Mouse (Mus musculus) adrenal gland, adult (tissue): Measurements from ENCODE around the gene Lrrc42.

Source experiments
- DNase-seq, 2 experiments: peaks; one replicate each; pipeline ENCODE4 v3.0.0; 2022 to 2023; ENCODE audit warnings: low spot score in 1 of 2; ENCODE audit not compliant: inconsistent age in 2 of 2

Lrrc42 gene

GRCm38 (mm10) chr4:107253125-107254091 is at the start of gene Lrrc42, which contains the start of gene Hspb11:
Gene Lrrc42, minus strand, starts transcription at chr4:107253532.
Gene Hspb11, plus strand, starts transcription at chr4:107253593.
- peak; percentile 97 to 98 for DNase-seq

DNA sequence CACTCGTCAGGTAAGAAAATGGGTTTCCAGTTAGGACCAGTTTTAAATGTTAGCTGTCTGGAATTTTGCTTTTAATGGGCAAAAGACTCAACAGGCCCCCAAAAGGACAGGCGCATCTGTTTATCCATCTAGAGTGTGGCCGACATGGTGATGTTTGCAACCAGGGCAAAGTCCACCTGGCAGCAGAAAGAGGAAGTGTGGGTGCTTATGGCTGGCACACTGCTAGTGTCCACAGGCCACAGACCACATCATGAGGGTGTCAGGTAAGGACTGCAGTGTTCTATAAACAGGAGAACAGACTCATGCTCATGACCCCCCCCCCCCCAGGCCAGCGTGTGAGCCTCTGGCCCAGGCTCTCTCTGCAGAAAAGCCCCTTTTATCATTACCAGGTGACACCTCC is 49.5 kb upstream of the Lrrc42 start:
- DNase-seq, result no peak

DNA sequence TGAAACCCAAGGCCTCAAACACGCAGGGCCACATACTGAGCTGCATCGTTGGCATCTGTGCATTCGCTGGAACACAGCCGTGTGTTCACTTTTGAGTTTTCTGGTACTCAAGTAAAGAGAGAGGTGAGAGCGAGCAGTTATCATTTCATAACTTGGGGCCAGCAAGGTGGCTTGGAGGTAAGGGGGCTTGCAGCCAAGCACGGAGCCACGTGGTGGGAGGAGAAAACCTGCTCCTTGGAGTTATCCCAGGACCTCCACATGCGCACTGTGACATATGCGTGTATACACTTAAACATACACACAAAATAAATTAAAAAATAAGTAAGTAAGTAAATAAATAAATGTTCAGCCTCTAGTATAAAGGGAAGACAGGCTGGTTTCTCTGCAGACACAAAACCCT is 48.9 kb upstream of the Lrrc42 start:
- DNase-seq, result no peak

DNA sequence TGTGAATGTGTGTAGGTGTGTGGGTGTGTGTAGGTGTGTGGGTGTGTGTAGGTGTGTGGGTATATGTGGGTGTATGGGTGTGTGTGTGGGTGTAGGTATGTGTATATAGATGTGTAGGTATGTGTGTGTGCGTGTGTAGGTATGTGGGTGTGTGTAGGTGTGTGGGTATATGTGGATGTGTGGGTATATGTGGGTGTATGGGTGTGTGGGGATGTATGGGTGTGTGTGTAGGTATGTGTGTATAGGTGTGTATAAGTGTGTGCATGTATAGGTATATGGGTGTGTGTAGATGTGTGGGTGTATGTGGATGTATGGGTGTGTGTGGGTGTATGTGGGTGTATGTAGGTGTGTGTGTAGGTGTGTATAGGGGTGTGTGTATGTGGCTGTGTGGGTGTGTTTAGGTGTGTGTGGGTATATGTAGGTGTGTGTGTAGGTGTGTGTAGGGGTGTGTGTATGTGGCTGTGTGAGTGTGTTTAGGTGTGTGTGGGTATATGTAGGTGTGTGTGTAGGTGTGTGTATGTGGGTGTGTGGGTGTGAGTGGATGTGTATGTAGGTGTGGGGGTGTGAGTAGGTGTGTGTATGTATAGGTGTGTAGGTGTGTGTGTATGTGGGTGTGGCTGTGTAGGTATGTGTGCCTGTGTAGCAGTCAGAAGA is 47.7 kb upstream of the Lrrc42 start:
- DNase-seq, result no peak

DNA sequence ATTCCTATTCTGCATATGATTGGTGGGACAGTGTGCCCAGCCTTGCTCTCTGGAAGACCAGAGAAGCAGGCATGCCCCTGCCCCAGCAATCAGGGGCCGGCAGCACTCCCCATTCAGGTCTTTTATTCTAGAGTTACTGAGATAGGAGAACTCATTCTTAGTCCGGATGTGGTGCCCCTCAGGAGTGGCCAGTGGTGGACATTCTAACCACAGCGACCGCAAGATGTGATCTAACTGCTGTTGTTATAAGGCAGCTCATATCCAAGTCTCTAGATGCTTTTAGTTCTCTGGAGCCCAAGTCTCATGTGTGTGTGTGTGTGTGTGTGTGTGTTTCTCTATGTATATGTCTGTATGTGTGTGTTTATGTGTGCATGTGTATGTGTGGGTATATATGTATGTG is 47.0 kb upstream of the Lrrc42 start:
- DNase-seq, result no peak

GRCm38 (mm10) chr4:107299779-107300340 is 46.5 kb upstream of the Lrrc42 start:
- DNase-seq, result no peak

DNA sequence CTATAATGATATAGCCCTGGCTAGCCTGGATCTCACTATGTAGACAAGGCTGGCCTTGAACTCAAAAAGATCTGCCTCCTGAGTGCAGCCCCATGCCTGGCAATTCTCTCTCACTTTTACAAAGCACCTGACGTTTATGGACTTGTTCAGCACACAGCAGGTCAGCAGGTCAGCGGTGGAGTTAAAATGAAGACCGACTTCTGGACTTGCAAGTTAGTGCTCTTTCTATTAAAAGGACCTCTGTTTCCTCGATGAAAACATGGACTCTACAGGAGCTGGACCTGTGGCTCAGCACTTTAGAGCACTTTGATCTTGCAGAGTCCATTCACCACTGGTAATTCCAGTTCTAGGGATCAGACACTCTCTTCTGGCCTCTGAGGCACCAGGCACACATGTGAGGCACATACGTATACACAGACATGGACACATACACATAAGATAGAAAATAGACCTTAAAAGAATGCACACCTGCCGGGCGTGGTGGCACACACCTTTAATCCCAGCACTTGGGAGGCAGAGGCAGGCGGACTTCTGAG is 44.8 kb upstream of the Lrrc42 start:
- DNase-seq, result no peak

GRCm38 (mm10) chr4:107292273-107292662 is 38.9 kb upstream of the Lrrc42 start:
- no peak for DNase-seq

DNA sequence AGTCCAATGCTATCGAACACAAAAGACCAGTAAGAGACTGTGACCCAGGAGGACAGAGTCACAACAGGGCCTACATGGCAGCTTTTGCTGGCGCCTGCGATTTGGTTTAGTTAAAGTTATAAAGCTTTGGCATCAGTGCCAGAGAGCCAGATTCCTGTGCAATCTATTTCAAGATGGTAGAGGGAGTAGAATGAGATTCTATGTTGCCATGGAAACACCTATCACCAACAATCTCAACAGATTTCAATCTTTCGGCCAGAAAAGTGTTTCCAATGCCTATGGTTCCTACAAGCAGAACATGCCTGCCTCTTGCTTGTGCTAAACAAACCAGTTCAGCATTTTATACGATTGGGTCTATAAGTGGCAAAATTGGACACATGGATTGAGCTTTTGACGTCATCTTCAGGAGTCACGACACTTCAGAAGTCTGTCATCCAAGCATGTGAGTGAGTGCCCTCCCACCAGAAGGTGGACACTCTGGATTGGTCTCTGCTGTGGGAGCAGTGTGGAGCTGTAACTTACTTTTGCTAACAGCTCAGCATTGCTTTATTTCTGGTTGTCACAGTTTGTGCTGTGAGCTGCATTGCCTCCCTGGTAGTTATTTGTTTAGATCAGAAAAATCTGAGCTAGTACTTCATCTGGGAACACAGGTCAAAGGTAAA is 38.4 kb upstream of the Lrrc42 start:
- DNase-seq, result no peak

GRCm38 (mm10) chr4:107287517-107287916 is 34.2 kb upstream of the Lrrc42 start:
- no peak for DNase-seq

DNA sequence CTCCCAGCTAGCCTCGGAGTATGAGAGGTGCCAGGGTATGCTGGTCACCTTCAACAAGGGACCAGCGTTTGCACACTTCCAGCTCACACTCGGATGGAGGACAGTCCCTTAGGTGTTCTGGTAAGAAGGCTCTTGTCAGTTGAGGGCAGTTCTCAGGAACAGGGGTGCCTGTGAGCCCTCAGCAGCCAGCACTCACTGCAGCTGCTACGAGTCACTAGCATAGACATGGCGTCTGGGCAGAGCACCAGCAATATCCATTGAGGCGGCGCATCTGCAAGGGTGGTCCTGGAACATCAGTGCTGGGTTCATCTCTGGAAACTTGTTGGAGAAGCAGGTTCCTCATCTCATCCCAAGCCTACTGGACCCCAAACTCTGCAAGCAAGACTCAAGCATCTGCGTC is 33.1 kb upstream of the Lrrc42 start:
- no peak for DNase-seq

DNA sequence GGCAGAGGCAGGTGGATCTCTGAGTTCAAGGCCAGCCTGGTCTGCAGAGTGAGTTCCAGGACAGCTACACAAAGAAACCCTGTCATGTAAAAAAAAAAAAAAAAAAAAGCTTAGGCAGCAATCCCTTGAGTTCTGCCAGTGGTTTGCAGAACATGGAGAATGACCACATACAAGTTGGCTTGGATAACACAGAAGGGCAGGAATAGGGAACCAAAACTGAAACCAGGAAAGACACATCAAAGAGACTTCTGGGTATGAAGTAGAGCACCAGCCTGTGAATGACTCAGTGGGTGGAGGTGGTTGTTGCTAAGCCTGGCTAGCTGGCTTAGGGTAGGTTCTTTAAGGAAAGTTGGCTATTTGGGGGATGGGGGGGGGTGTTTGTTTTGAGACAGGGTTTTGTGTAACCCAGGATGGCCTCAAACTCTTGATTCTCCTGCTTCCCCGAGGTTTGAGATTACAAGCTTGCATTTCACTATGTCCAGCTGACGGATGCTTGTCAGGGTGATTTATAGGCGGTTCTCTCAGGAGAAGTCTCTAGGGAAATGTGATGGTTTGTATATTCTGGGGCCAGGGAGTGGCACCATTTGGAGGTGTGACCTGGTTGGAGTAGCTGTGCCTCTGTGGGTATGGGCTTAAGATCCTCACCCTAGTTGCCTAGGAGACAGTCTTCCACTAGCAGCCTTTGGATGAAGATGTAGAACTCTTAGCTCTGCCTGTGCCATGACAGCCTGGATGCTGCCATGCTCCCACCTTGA is 32.3 kb upstream of the Lrrc42 start:
- no peak for DNase-seq

- DNase-seq, result no peak
Observed at GRCm38 (mm10) chr4:107280843-107281475, 27.6 kb upstream of the Lrrc42 start.

GRCm38 (mm10) chr4:107278188-107278707 is 24.9 kb upstream of the Lrrc42 start:
- DNase-seq, result no peak

GRCm38 (mm10) chr4:107274511-107274910 is 21.2 kb upstream of the Lrrc42 start:
- DNase-seq, result no peak

GRCm38 (mm10) chr4:107273683-107274082 is 20.4 kb upstream of the Lrrc42 start:
- no peak for DNase-seq

GRCm38 (mm10) chr4:107260001-107260400 is 6.7 kb upstream of the Lrrc42 start:
- DNase-seq, result no peak

DNA sequence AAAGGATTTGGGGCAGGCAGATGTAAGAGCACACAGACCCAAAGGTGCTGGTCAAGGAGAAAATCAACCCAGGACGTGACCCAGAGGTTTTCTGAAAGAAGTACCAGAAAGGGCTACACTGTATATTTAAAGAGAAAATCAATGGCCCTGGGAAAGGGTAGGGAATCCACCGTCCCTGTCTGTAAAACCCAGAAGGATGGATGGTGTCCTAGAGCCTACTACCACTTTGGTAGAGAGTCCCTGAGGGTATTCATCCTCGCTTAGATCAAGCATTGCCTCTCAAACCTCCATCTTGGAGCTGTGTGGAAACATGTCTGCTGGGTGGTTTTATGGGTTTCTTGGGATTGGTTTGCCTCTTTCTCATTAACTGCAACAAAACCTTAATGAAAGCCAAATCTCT is 1.1 kb upstream of the Lrrc42 start:
- peak; percentile 11 to 54 for DNase-seq

DNA sequence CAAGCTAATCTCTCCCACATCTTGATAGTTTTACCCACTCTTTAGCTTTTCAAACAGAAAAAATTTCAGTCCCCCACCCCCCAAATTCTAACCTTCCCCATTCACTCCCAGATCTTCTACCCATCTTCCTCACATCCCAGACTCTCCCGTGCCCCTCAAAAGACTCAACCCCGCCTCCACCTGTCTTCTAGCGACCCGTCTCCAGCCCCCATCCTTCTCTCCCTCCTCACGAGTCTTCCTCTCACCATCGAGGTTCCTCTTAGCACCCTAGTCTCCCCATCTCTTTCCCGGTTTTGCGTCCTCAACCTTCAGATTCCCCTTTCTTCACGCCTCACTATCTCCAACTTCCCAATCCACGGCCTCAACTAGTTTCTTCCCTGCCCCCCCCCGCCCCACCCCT is 810 bp downstream of the Lrrc42 start:
- DNase-seq, result peak in 1 of 2 experiments; percentile 23

DNA sequence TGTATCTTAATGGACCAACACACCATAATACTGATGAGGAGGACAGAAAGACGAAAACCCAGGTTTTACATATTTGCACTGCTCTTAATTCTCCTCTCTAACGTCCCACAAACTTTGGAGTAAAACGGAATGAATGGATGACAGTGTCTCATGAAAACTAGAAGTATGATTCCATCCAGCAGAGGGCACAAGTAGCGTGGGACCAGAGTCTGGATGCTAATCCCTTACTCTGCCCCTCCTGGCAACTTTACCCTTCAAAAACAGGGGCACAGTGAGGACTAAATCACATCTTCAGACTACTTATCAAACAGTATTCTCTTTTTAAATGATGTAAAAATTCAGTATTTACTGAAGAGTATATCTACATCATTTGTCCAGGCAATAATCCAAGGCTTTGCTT is 2.8 kb downstream of the Lrrc42 start:
- peak; percentile 20 to 84 for DNase-seq
